Mouse (Mus musculus) neural tube, embryonic 14.5 days (tissue): ENCODE measurements around the gene Ank3. TPM values are rescaled to one million over a fixed set of nuclear protein-coding genes. Genes with fewer than 3 reads are reported as not detected.

ENCODE experiments used
- ATAC-seq: fragments of 200-750 bp; cut with Nextera tagmentation; 2 replicates; pipeline ENCODE4 v1.8.0; 2017; ENCODE audit warnings: low read depth, mild to moderate bottlenecking, moderate TSS enrichment, moderate library complexity
- H3K27ac ChIP-seq: fragments of 300-500 bp; sonication (generic); 2 replicates; pipeline ENCODE4 v1.5.1; 2014; ENCODE audit warnings: low read depth, mild to moderate bottlenecking, control low read depth, low read length, moderate library complexity, mixed read lengths
- H3K27me3 ChIP-seq: fragments of 300-500 bp; sonication (generic); 2 replicates; pipeline ENCODE4 v1.6.1; 2014; ENCODE audit warnings: low read length; ENCODE audit not compliant: control insufficient read depth, insufficient read depth
- H3K36me3 ChIP-seq: fragments of 300-500 bp; sonication (generic); 2 replicates; pipeline ENCODE4 v1.6.1; 2014; ENCODE audit warnings: low read length, mixed read lengths; ENCODE audit not compliant: control insufficient read depth, insufficient read depth
- H3K4me1 ChIP-seq: fragments of 300-500 bp; sonication (generic); 2 replicates; pipeline ENCODE4 v1.6.1; 2014; ENCODE audit warnings: low read length; ENCODE audit not compliant: control insufficient read depth, insufficient read depth
- H3K4me2 ChIP-seq: fragments of 300-500 bp; sonication (generic); 2 replicates; pipeline ENCODE4 v1.6.1; 2014; ENCODE audit warnings: mild to moderate bottlenecking, low read depth, low read length, control low read depth
- H3K4me3 ChIP-seq: fragments of 300-500 bp; sonication (generic); 2 replicates; pipeline ENCODE4 v1.5.1; 2014; ENCODE audit warnings: low read depth, low read length, control low read depth, mixed read lengths
- H3K9ac ChIP-seq: fragments of 300-500 bp; sonication (generic); replicated peaks from 2 replicates; pipeline ENCODE4 v1.6.1; 2014; ENCODE audit warnings: low read depth, mild to moderate bottlenecking, control low read depth, low read length, mixed read lengths
- H3K9me3 ChIP-seq: fragments of 300-500 bp; sonication (generic); 2 replicates; pipeline ENCODE4 v1.6.1; 2016; ENCODE audit warnings: low read length; ENCODE audit not compliant: control insufficient read depth
- WGBS: fragments of 180-500 bp; shearing (Covaris S2); extraction: QIAGEN DNeasy Blood & Tissue Kit; methylation state at CpG from one replicate; pipeline ENCODE4 v1.1.7; 2014; 5-methylcytosine and 5-hydroxymethylcytosine counted together
- polyA plus RNA-seq: library from polyadenylated mRNA; unstranded; fragments of >200 nt; fragmentation: Nextera tagmentation; extraction: Ambion mirVana; gene quantifications from 2 replicates; pipeline ENCODE4 v1.2.1, GENCODE M21; 2014

Gene Ank3
- polyA plus RNA-seq, 1 experiment from 2014 or later = 198 TPM

- no peaks in the 10 kb centered on the region for H3K27me3 ChIP-seq
- no peaks in the 10 kb centered on the region for H3K9me3 ChIP-seq
- H3K4me1 ChIP-seq = no peaks in the 10 kb centered on the region
- no peak overlapping the region for H3K4me3 ChIP-seq
- peaks cover 6% of the 10 kb centered on the region; the same call in 1 of the 2 replicates for H3K36me3 ChIP-seq
- H3K9ac ChIP-seq = no peak overlapping the region
- no peak overlapping the region for H3K27ac ChIP-seq
- H3K4me2 ChIP-seq = no peak overlapping the region
- ATAC-seq = no peak
- 90% methylated on average over 7 of the region's 7 CpGs for WGBS
Observed at GRCm38 (mm10) chr10:69962226-69962625, 563.7 kb downstream of the Ank3 start.

GRCm38 (mm10) chr10:69962976-69963375 lies 564.4 kb downstream of the Ank3 start:
- no peak overlapping the region for H3K9ac ChIP-seq
- H3K4me2 ChIP-seq = no peak overlapping the region
- H3K27ac ChIP-seq = no peak overlapping the region
- peaks cover 6% of the 10 kb centered on the region; the same call in 1 of the 2 replicates for H3K36me3 ChIP-seq
- no peak for ATAC-seq
- H3K4me1 ChIP-seq = no peaks in the 10 kb centered on the region
- no peak overlapping the region for H3K4me3 ChIP-seq
- H3K27me3 ChIP-seq = no peaks in the 10 kb centered on the region
- 84% methylated on average over 7 of the region's 7 CpGs for WGBS
- no peaks in the 10 kb centered on the region for H3K9me3 ChIP-seq

- H3K9ac ChIP-seq = no peak overlapping the region
- no peaks in the 10 kb centered on the region for H3K27me3 ChIP-seq
- H3K4me2 ChIP-seq = no peak overlapping the region
- no peaks in the 10 kb centered on the region; the same call in 1 of the 2 replicates for H3K36me3 ChIP-seq
- H3K4me3 ChIP-seq = no peak overlapping the region
- H3K4me1 ChIP-seq = no peaks in the 10 kb centered on the region
- ATAC-seq = no peak
- no peaks in the 10 kb centered on the region for H3K9me3 ChIP-seq
- 8% methylated on average over 5 of the region's 5 CpGs for WGBS
- H3K27ac ChIP-seq = no peak overlapping the region
Observed at GRCm38 (mm10) chr10:69964611-69965010, 566.0 kb downstream of the Ank3 start.

- peak; percentile 42; the same call in 1 of the 2 replicates for ATAC-seq
- H3K27me3 ChIP-seq = no peaks in the 10 kb centered on the region
- WGBS = 85% methylated on average over 6 of the region's 6 CpGs
Observed at GRCm38 (mm10) chr10:69965085-69965484, 566.5 kb downstream of the Ank3 start.

GRCm38 (mm10) chr10:69967994-69968393 lies 569.4 kb downstream of the Ank3 start:
- Histone ChIP-seq H3K9ac (no peak overlapping the region), H3K36me3 (no peaks in the 10 kb centered on the region; the same call in 1 of the 2 replicates), H3K4me2 (no peak overlapping the region), H3K4me1 (no peaks in the 10 kb centered on the region), H3K27ac (no peak overlapping the region), H3K4me3 (no peak overlapping the region), H3K27me3 (no peaks in the 10 kb centered on the region), H3K9me3 (no peaks in the 10 kb centered on the region)
- ATAC-seq = no peak
- 91% methylated on average over 3 of the region's 4 CpGs for WGBS

More at GRCm38 (mm10) chr10:69965085-69965484, 566.5 kb downstream of the Ank3 start:
- Histone ChIP-seq H3K4me2 (no peak overlapping the region), H3K9ac (no peak overlapping the region), H3K36me3 (no peaks in the 10 kb centered on the region; the same call in 1 of the 2 replicates), H3K4me1 (no peaks in the 10 kb centered on the region), H3K4me3 (no peak overlapping the region), H3K27ac (no peak overlapping the region), H3K9me3 (no peaks in the 10 kb centered on the region)

GRCm38 (mm10) chr10:69979636-69980035 lies 581.1 kb downstream of the Ank3 start:
- Histone ChIP-seq H3K27ac (no peak overlapping the region), H3K36me3 (peaks cover 46% of the 10 kb centered on the region; the same call in 1 of the 2 replicates), H3K4me2 (no peak overlapping the region), H3K27me3 (no peaks in the 10 kb centered on the region), H3K4me1 (no peaks in the 10 kb centered on the region), H3K9me3 (no peaks in the 10 kb centered on the region), H3K4me3 (no peak overlapping the region), H3K9ac (no peak overlapping the region)
- ATAC-seq = no peak
- WGBS = 98% methylated on average over 2 of the region's 2 CpGs

GRCm38 (mm10) chr10:69981386-69982097 lies 583.0 kb downstream of the Ank3 start:
- peaks cover 41% of the 10 kb centered on the region; the same call in 1 of the 2 replicates for H3K36me3 ChIP-seq
- no peak overlapping the region for H3K4me2 ChIP-seq
- no peaks in the 10 kb centered on the region for H3K27me3 ChIP-seq
- H3K27ac ChIP-seq = no peak overlapping the region
- no peaks in the 10 kb centered on the region for H3K9me3 ChIP-seq
- no peaks in the 10 kb centered on the region for H3K4me1 ChIP-seq
- WGBS = 82% methylated on average over 21 of the region's 21 CpGs
- H3K9ac ChIP-seq = no peak overlapping the region
- no peak for ATAC-seq
- no peak overlapping the region for H3K4me3 ChIP-seq

GRCm38 (mm10) chr10:69982701-69983100 lies 584.1 kb downstream of the Ank3 start:
- H3K27me3 ChIP-seq = no peaks in the 10 kb centered on the region
- WGBS = 96% methylated on average over 4 of the region's 4 CpGs
- H3K4me2 ChIP-seq = no peak overlapping the region
- no peak for ATAC-seq
- H3K36me3 ChIP-seq = peaks cover 46% of the 10 kb centered on the region
- H3K4me3 ChIP-seq = no peak overlapping the region
- H3K9ac ChIP-seq = no peak overlapping the region
- H3K27ac ChIP-seq = no peak overlapping the region
- H3K4me1 ChIP-seq = no peaks in the 10 kb centered on the region
- H3K9me3 ChIP-seq = no peaks in the 10 kb centered on the region

- Histone ChIP-seq H3K4me1 (no peaks in the 10 kb centered on the region), H3K4me3 (no peak overlapping the region), H3K9me3 (no peaks in the 10 kb centered on the region; the same call in 1 of the 2 replicates), H3K4me2 (no peak overlapping the region), H3K36me3 (peaks cover 67% of the 10 kb centered on the region), H3K27ac (no peak overlapping the region), H3K27me3 (no peaks in the 10 kb centered on the region), H3K9ac (no peak overlapping the region)
- no peak for ATAC-seq
- 98% methylated on average over 11 of the region's 11 CpGs for WGBS
Observed at GRCm38 (mm10) chr10:69987496-69987895, 588.9 kb downstream of the Ank3 start.
